Mouse (Mus musculus) lung, postnatal 36 days (tissue): ENCODE measurements around the gene Srrd.
A peak's percentile ranks its signal among the peaks of the same experiment; 100 is the strongest.

Experiments
- DNase-seq: peaks from one replicate; pipeline ENCODE4 v3.0.0; 2022; ENCODE audit warnings: mixed read lengths

The Srrd gene

DNA sequence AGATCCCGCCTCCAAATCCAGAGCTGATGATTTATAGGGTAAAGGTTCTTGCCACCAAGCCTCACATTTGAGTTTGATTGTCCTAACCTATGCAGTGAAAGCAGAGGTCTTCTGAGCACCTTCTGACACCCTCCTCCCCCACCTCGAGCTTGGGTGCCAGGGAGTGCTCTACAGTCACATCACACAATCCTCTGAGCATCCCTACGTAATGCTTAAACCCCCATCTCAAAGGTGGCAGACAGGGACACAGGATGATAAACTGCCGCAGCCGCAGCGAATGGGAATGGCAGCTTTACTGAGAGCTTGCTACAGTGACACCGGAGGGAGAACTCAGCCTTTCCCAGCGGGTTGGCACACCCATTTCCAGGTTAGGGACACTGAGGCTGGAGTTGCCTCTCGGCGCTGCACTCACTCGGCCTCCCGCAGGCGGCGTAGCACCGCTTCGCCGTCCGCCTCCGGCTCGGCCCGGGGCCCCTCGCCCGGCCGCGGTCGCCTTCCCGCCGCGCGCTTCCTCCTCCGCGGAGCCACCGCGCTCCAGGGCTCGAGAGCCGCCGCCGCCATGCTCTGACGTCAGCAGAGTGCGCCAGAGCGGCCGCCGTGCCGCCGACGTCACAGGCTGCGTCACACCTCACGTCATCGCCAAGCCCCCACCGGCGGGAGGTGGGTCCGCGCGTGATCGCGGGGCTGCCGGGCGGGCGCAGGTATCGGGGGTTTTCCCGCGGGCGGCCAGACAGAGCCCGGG is at the start of gene Srrd, which contains the start of gene Hps4:
Gene Srrd (minus strand): TSS at position 578 of the 742 bp plus-strand sequence.
Gene Hps4 (plus strand): TSS at position 621 of the 742 bp plus-strand sequence.
- peak; percentile 82 for DNase-seq

GRCm38 (mm10) chr5:112391676-112392323 is 49.0 kb upstream of the Srrd start:
- no peak for DNase-seq

DNA sequence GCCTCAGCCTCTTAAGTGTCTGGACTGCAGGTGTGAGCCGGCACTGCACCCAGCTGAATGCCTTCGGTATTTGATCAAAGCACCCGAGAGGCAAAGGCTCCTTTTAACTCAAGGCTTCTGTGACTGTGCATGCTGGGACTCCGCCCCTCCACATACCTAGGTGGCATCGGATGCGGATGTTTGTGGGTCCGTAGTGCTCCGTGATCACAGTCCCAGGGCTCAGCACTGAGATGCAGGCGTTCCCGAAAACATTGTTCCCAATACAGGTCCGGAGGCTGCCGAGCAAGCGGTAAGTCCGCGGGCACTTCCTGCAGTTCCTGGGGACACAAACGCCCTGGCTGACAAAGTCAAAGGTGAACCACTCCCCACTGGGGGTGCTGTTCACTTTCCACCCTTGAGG is 48.2 kb upstream of the Srrd start:
- DNase-seq = no peak

DNA sequence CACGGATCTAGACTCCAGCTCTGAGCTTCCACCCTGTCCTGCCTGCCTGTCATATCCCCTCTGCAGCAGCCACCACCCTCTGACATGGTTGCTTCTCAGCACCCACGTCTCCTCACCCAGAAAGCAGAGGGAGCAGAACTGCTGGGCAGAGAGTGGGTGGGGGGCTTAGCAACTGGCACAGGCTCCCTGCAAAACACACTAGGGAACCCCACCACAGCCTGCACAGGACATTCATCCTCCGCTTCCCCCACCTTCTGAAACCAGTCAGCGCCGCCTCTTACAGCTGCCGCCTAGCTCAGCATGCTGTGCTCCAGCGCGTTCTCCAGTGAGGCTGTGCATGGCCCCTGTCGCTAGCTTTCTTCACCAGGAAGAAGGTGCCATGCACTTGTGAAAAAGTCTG is 46.5 kb upstream of the Srrd start:
- DNase-seq = no peak

GRCm38 (mm10) chr5:112385973-112386372 is 43.1 kb upstream of the Srrd start:
- no peak for DNase-seq

DNA sequence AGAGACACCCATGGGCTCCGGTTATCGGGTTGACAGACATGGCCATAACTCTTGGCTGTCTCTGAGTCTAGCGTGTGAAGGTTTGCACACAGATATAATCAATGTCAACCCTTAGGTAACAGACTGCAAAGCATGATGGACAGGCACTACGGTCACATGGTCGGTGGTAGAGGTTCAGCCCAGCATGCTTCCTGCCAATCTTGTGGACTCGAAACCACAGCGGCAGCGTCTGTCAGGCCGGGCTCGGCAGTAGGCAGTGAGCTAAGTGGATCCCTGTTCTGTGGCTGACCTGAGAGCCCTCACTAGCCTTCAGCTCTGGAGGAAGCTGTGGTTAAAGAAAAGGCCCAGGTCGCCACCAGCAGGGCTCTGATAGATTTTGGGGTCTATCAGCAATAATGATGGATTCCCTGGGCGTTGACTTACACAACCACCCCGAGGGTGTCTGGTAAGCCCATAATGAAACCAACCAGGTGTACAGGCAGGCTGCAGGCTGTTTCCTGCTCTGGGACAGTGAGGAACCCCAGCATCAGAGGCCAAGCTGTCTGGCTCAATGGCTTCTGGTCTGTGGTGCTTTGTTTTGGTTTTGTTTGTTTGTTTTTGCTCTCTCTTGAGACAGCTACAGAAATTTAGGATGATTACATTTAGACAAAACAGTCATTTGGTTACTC is 42.1 kb upstream of the Srrd start:
- DNase-seq = no peak

GRCm38 (mm10) chr5:112382641-112383330 is 39.9 kb upstream of the Srrd start:
- DNase-seq = peak; percentile 50

GRCm38 (mm10) chr5:112382042-112382441 is 39.2 kb upstream of the Srrd start:
- DNase-seq = no peak

DNA sequence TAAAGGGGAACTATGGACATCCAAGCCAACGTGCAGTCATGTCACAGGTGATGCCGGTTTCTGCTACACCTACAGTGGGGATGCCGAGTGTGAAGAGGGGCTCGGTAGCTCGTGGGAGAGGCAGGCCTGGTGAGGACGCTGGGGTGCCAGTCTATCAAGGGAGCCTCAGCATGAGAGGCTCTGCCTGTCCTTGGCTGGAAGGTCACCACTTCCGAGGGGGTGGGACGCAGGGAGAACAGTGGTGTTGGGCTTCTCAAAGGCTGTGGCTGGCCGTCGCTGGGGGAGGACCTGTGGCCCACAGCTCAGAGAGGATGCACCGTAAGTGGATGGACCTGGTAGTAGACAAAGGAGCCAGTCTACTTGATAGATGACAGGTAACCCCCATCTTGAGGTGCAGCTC is 38.3 kb upstream of the Srrd start:
- DNase-seq = no peak

- DNase-seq = no peak
These were observed 35.9 kb upstream of the Srrd start for GRCm38 (mm10) chr5:112378716-112379115.

- DNase-seq = no peak
These were observed 34.5 kb upstream of the Srrd start for GRCm38 (mm10) chr5:112377380-112377779.

GRCm38 (mm10) chr5:112376111-112376510 is 33.3 kb upstream of the Srrd start:
- no peak for DNase-seq

DNA sequence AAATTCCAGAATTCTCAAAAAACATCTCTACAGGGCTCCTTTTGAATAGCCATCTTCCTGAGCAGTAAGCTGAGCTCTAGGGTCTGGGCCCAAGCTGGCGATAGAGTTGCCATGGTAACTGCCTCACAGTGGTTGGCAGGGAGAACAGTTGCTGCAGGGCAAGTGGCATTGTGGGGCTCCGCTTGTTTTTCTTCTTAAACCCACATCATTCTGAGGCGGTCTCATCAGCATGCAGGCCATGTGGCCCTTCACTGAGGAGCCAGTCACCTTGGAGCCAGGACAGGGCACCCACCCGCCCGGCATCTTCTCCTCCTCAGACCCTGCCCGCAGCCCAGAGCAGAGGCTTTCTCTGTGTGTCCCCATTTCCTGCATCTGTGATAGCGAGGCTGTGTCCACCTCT is 29.1 kb upstream of the Srrd start:
- no peak for DNase-seq

- DNase-seq = no peak
These were observed 27.5 kb upstream of the Srrd start for GRCm38 (mm10) chr5:112370236-112370813.

- DNase-seq = no peak
These were observed 26.5 kb upstream of the Srrd start for GRCm38 (mm10) chr5:112369326-112369725.

DNA sequence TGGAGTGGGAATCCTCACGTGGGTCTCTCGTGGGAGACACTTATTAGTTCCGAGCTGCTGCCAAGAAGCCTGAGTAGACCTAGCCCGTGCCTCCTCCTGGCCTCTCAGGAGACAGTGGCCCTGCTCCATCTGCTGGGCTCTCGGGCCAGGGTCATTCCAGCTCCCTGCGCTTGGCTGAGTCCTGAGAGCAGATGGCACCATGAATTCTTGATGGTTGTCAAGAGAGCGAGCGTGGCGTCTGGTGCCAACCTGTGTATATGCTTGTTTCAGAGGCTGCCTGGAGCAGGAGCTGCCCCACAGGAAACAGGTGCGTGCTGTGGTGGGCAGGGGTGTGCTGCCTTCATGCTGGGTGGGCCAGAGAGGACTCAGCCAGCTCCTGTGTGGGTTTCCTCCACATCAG is 25.8 kb upstream of the Srrd start:
- no peak for DNase-seq

GRCm38 (mm10) chr5:112367929-112368328 is 25.1 kb upstream of the Srrd start:
- no peak for DNase-seq

- DNase-seq = no peak
These were observed 24.5 kb upstream of the Srrd start for GRCm38 (mm10) chr5:112367338-112367737.

- DNase-seq = no peak
These were observed 24.0 kb upstream of the Srrd start for GRCm38 (mm10) chr5:112366879-112367278.

- DNase-seq = no peak
These were observed 21.5 kb upstream of the Srrd start for GRCm38 (mm10) chr5:112364184-112364797.

DNA sequence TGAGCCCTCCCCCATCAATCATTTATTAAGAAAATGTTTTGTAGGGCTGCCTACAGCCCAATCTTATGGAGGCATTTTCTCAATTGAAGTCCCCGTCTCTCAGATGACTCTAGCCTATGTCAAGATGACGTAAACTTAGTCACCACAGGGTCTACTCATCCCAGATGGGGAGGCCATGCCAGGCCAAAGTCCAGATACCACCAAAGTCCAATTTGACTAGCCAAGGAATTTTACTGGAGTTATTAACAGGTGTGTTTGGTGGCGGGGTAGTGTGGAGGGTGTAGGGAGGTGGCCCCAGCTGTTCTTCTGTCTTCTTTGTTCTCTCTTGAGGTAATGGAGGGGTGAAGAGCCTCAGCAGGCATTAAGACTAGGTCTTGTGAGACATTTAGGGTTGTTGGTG is 17.2 kb upstream of the Srrd start:
- DNase-seq = no peak

GRCm38 (mm10) chr5:112359520-112359919 is 16.7 kb upstream of the Srrd start:
- no peak for DNase-seq
